Mouse (Mus musculus) cerebellum, adult 2 months (tissue): Measurements from ENCODE around the gene Speg.

ENCODE experiments used
- CTCF ChIP-seq: fragments of 200-500 bp; IDR thresholded peaks from 2 replicates; pipeline ENCODE4 v1.5.1; 2011; ENCODE audit warnings: low read depth, mild to moderate bottlenecking, control low read depth, low read length, moderate library complexity, borderline replicate concordance; ENCODE audit not compliant: insufficient read depth
- POLR2A ChIP-seq: fragments of 200-500 bp; IDR thresholded peaks from 2 replicates; pipeline ENCODE4 v1.6.1; 2011; ENCODE audit warnings: low read length, control low read depth, borderline replicate concordance; ENCODE audit not compliant: insufficient read depth

DNA sequence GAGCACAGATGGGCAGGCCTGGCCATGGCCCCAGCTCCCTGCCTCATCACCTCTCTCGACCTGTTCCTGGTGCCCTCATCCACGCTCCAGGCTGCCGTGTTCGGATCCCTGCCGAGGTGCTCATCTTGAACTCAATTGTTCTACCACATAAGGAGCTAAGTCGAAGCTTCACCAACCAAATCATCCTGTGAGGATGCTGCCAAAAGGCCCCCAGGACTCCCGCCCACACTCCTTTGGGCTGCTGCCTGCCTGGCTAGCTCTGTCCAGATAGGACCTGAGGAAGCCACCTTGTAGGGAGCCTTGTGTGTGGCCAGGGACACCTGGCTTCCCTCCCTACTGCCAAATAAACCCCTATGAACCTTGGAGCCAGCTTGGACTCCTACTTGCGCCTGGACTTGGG, 67.7 kb downstream of the Speg start:
- no peak for TF ChIP-seq CTCF
- no peak for TF ChIP-seq POLR2A
